Mouse (Mus musculus) retina, embryonic 14.5 days (tissue): ENCODE results near the gene Rab11fip5.

Experiments used
- DNase-seq: peaks from one replicate; pipeline ENCODE4 v3.0.0-alpha.2; 2015; ENCODE audit warnings: low spot score

The Rab11fip5 gene

DNA sequence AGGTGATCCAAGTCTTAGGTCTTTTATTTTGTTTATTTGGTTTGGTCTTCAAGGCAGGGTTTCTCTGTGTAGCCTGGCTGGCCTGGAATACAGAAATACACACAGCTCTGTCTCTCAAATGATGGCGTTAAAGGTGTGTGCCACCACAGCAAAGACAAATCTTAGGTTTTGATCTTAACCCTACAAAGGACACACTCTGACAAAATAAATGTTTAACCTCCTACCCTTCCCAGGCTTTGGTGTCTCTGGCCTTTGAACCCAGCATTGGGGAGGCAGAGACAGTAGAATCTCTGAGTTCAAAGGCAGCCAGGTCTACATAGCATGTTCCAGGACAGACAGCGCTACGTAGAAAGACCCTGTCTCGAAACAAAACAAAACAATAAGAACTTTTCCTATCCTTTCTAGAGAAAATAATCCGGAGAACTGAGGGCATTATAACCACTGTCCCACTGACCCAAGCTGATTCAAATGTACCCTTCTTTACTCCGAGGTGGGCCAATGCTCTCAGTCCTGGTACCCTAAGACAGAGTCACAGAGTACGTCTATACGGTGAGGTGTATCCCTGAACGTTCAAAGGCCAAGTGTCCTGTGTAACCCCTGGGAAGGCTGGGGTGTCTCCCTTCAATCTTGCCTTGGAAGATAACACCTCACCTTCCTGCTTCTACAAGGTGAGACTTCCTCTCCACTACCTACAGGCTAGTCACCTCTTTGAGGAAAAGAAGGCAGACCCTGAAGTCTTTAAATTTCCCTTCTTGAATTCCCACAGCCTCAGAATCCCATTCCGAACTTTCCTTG, 1.2 kb downstream of the Rab11fip5 start:
- DNase-seq, result no peak

DNA sequence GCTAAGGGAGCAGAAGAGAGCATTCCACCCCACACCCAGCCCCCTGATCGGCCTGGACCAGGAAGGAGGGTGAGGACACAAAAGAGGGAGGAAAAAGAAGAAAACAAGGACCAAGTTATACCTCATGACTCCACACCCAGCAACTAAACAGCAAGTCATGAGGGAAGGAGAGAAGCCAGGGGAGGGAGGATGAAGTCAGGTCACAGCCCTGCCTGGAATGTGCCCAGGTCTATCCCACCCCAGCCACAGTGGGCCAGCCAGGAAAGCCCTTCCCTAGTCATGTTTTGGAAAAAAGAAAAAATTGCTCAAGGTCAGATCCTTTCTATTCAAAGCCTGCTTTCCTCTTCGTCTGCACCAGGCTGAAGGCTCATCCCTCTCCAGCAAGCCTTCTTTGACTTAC, 1.9 kb downstream of the Rab11fip5 start:
- DNase-seq, result no peak

DNA sequence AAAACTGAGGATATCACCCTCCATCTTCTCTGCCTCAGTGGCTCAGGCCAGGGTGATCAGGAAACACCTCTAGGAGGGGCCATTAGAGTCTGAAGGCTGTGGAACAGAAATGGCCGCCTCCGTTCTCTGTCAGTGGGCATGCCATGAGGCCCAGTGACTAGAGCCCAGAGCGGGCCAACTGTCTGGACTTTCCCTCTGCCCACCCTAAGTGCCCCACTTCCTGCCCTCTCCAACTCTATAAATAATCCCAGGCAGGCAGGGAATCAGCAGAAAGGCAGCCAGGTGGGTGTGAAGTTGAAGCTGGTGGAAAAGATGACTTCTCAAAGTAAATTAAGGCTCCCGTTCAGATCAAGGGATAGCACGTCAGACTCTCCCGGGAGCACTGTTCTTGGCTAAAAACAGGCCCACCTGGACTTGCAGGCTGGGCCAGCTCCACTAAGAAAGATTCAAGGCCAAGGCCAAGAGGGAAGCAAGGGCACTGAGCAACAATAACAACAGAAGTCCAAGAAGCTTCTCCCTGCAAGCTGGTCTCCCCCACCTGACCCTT, 2.5 kb downstream of the Rab11fip5 start:
- no peak for DNase-seq

DNA sequence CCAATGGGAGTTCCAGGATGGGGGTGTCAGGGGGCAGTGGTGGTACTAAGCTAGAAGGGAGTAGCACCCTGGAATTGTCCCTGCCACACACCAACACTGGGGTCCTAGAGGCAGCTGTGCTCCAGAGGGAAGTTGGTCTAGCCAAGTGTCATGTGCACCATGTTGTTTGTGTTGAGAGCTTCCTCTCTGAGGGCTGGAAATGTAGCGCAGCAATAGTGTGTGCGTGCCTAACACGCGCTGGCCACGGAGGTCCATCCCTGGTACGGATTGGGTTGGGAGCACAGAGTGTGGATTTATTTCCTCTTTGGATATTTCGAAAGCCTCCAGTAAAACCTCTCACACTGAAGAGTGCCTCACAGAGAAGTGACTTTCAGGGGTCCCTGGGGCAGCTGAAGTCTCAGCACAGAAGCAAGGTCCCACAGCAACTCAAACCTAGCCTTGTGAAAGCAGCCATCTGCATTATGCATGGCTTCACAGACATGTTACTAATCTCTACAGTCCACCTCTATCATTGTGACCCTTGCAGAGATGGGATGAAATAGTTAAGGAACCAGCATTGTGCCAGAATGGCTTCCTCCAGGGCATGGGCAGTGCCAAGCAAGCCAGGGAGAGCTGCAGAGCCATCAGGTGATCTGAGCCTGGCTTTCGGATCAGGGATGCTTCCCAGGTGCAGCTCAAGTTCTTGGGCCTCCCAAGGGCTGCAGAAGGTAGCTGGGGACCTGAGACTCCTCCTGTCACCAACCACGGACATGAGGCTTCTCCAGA, 3.6 kb downstream of the Rab11fip5 start:
- DNase-seq, result no peak

DNA sequence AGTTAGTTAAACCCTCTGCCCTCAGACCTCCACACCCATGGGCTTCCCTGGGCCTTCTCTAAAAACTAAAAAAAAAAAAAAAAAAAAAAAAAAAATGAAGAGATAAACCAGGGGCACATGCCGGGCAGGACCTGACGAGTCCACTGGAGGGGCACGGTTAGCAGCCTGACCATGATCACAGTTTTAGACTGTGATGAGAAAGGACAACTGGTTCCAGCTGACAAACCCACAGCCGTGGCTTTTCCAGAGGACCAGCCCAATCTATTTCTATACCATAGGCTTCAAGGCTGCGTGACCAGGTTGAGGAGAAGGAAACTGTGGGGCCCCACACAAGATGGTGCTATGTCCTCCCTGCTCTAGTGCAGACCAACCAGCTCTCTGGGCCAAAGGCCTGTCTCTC, 4.4 kb downstream of the Rab11fip5 start:
- DNase-seq, result no peak

DNA sequence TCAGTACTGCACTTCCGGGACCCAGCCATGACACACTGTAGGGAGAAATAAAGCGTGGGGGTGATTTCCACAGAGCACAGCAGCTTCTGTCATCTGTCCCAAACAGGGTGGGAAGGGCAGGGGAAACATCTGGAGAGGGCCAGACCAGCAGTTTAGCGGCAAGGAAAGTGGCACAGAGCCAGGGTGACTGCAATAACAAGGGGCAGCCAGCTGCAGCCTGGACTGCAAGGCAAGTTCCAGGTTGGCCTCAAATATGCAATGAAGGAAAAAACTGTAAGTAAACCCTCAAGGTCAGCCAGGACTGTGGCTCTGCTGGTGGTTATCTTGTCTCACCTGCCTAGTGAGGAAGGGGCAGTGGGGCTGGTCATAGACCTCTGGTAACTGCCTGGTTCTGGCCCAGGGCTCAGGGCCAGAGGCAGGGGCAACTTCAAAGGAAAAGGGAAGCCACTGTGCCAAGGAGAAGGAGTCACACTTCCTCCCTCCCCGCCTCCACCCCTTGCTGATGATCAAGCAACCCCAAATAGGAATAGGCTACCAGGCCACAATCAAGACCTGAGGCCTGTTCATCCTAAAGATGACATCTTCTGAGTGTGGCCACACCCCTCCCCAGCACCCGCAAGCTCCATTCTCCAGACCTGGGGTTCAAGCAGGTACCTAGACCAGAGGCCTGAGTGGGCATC, 5.1 kb downstream of the Rab11fip5 start:
- DNase-seq, result no peak

DNA sequence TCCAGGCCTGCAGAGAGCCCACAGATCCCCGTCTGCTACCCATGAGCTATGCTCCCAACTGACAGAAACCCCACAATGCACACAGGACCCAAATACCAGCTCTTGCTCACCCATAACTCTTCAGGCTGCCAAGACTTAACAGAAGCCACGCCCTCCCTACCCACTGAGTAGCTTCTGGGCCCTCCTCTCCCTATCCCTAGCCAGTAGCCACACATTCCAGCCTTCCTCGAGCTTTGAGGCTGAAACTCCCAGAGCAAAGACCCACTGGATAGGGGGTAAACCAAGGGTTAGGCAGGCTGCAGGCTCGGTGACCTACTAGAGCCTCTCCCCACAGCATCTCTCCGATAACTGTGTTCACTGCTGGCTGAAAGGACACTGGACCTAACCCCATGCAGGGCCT, 5.7 kb downstream of the Rab11fip5 start:
- no peak for DNase-seq

DNA sequence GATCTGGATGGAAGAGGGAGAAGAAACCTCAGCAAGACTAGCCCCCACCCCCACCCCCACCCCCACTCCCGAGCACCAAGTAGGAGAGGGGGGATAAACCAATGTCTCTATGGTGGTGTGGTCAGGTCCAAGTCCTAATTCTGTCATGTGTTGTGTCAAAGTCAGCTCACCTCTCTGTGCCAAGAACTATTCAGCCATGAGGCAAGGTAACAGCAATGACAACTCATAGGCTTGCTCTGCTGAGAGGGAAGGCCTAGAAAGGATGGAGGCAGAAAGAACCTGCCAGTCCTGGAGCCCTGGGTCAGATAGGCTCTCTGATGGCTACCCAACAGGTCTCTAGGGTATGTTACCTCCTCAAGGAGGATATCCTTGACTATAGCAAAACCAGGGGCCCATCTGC, 6.3 kb downstream of the Rab11fip5 start:
- no peak for DNase-seq

DNA sequence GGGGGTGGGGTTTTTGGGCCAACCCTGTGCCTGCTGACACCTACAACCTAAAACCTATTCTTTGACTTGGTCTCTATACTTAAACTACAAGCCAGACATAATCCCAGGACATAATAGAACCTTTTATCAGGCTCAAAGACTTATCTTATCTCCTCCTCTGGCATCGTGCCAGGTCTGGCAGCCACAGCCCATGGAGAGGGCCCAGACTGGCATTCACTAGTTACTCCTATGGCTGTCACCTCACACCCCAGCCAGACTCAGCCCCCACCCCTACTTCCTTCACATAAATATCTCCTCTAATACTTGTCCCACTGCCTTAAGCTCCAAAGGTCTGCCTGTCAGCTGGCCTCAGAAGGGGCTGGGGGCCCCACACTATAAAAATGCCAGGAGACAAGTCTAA, 8.0 kb downstream of the Rab11fip5 start:
- DNase-seq, result no peak

DNA sequence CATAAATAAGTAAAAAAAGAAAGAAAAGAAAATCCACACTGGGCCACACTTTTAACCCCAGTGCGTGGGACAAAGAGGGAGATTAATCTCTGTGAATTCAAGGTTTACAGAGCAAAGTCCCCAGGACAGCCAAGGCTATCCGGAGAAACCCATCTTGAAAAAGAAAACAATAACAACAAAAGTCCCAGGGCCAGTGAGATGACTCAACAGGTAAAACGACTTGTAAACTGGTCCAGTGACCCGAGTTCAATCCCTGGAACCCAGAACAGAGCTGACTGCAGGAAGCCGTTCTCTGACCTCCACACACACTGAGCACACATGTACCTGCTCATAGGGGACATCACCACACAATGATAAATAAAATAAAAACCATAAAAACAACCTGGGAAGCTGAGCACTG, 10.0 kb downstream of the Rab11fip5 start:
- DNase-seq, result no peak

DNA sequence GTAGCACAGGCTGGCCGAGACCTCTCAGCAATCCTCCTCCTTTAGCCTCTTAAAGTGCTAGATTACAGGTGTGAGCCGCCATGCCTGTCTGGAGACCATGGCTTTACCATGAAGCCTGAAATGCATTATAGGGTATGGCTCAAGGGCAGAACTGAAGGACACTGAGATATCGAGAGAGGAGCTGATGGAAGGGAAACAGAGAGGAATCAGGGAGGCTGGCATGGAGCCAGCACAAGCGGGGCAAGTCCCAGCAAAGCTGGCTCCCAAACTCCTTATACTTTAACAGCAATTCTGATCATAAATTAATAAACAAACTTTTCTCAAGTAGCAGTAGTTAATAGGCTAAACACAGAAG, 10.6 kb downstream of the Rab11fip5 start:
- DNase-seq, result no peak

DNA sequence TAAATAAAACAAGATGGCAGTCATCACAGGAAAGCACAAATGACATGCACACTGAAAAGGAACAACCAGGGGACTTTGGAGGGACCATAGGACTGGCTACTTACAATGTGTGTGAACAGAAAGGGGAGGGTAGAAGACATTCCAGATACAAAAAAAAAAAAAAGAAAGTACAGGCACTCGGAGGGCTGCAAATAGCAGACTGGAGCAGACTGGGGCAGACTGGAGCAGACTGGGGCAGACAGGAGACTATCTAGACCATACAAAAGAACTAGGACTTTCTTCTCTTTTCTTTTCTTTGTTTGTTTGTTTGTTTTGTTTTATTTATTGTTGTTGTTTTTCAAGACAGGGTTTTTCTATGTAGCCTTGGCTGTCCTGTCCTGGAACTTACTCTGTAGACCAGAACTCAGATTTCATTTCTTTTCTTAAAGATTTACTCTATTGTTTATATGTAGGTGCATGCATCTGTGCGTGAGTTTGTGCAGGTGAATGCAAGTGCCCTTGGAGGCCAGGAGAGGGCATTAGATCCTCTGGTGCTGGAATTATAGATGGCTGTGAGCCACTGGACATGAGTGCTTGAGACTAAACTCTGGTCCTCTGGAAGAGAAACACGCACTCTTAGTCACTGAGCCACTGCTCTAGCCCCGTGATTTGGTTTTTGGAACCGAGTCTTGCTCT, 11.1 kb downstream of the Rab11fip5 start:
- DNase-seq, result no peak

DNA sequence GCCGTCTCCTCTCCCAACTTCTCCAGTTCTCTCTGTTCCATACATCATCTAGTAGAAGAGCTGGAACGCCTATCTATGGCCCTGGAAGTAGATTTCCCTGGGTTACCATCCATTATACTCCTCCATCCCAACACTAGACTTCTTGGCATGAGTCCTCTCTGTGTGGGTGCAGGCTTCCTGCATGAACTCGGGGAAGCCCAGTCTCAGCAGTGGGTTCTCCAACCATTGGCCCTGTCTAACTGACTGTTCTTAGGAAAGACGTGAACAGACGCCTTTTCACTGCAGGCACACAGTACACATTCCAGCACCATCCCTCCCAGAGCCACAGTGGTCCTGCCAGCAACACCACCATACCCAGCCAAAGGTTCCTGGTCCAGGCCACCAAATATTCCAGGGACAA, 11.8 kb downstream of the Rab11fip5 start:
- no peak for DNase-seq

DNA sequence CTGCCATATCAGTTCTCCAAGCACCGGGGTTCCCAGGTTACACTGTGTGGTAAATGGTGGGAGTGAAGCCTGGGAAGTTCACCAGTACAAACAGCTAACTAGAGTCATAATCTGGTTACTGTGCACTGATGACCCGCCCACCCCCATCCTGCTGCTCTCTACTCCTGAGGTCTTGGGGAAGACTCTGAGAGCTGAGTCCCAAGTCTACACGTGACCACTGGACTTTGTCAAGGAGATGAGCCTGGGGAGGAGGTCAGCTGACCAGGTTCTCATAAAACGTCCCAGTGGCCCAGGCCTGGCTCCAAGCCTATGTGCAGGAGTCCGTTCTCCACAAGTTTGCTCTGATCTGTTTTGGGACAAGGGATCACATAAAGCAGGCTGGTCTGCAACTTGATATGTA, 14.1 kb downstream of the Rab11fip5 start:
- DNase-seq, result no peak

DNA sequence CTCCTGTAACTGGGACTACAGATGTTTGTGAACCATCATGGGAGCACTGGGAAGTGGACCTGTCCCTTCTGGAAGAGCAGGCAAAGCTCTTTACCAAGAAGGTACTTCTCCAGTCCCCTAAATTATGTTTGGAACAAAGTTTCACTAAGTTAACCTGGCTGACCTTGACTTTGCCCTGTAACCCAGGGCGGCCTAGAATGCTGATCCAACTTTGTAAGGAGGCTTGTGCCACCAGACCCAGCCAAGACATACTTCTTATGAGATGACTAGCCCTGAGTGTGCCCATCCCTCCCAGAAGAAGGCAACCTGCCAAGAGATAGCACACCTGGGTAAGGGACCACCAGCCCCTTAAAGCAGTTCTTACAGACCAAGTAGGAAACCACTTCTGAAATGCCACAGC, 15.6 kb downstream of the Rab11fip5 start:
- no peak for DNase-seq

DNA sequence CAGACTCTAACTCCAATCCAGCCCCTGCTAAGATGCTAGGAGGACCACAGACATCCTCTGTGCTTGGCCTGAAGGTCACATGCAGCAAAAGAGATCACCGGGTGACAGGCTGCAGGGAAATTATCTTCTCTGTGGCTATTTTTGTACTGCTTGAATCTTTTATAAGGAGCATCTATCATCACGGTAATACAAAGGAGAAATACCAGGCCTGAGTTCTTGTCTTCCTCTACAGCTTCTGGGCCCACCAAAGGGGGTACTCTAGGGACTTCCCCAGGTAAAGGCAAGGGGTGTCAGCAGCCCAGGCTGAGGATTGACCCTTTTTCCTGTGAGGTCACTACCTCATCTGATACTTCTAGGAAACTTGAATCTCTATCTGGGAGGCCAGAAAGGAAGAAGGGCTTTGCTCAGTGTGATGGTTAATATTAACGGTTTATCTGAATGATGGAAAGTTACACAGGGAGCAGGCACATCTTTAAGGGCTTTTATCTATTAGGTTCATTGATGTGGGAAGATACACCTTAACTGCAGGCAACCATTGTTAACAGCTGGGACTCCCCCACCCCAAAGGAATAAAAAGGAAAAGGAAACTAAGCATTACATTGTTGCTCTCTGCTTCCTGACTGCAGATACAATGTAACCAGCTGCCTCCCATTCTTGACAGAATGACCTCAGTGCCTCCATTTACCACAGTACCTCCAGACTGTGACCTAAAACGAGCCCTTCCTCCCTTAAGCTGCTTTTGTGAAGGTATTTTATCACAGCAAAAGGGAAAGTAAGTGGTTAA, 17.6 kb downstream of the Rab11fip5 start:
- DNase-seq, result no peak

DNA sequence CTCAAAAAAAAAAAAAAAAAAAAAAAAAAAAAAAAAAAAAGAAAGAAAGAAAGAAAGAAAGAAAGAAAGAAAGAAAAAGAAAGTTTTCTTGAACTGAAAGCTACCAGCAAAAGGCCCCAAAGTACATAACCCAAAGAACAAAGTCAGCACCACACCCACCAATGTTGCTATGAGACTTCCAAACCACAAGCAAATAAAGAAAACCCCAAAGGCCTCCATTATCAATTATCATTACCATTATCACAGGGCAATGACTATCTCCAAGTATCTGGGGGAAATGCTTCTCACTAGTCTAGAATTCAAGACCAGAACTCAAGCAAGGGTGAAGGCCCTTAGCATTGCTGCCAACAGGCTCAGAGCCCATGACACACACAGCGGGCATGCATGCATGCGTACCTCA, 18.7 kb downstream of the Rab11fip5 start:
- no peak for DNase-seq

DNA sequence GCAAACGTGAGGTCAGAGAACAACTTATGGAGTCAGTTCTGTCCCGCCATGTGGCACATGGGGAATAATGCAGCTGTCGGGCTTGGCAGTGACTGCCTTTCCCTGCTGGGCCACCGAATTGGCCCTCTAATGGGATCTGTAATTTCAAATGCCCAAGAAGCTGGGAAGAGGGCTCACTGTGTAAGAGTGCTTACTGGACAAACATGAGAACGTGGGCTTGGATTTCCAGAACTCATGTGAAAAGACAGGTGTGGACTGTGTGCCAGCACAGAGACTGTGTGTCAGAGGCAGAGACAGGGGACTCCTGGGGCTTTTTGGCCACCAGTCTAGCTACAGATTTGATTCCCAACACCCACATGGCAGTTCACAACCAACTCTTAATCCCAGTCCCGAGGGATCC, 19.7 kb downstream of the Rab11fip5 start:
- no peak for DNase-seq

DNA sequence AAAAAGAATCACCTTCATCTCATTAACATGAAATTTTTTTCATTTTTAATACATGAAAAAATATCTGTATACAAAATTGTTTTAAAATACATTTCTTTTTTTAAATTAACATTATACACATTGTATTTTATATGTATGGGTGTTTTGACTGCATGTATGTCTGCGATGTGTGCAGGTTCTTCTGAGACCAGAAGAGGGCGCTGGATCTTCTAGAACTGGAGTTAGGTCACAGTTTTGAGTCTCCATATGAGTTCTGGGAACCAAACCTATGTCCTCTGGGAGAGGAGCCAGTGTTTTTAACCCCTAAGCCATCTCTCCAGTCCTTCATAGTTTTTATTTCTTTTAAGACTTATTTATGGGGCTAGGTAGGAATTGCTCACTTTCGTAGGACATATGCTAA, 20.7 kb downstream of the Rab11fip5 start:
- DNase-seq, result no peak

DNA sequence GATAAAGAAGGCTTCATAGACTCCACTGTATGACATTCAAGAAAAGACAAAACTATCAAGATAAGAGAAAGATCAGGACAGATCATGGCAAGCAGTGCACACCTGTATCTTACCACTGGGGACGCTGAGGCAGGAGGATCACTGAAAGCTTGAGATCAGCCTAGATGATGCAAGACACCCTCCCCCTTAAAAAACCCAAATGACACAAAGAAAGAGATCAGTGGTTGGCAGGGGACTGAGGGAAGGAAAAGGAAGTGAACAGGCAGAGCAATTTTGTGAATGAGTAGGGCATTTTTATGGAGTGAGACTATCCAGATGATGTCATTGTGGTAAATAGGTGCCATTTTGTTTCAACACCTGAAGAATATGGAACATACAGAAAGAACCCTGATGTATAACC, 24.3 kb downstream of the Rab11fip5 start:
- DNase-seq, result no peak

DNA sequence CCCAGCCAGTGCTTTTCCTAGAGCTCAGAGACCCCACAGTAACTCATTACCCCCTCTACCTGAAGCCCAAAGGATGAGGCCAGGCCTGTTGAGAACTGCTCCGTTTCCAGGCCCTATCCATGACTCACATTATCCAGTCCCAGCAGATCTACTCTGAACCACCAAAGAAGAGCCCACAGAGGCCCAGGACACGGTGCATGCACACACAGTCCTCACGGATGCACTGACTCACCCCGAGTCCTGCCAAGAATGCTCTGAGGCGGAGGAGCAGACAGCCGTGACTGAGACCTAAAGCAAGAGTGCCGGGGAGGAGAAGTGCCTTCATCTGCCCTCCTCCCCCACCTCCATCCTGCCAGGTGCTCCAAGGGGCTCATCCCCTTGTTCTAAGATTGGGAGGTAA, 25.2 kb downstream of the Rab11fip5 start:
- DNase-seq, result no peak

DNA sequence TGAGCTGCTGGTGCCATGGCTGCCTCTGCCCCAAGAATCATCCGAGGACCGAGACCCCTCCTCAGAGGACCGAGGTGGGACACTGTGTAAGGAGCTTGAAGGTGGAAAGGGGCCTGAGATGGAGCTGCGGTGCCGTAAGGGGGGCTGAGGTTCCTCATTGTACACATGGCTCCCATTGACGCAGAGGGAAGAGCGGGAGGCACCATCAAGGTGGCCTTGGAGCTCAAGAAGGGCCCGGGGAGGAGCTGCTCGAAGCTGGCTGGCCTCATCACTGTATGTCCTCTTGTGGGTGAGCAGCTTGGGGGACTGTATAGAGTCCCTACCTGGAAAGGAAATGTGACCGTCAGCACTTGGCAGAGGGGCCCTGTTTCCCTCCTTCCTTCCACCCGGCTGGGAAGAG, 26.3 kb downstream of the Rab11fip5 start:
- DNase-seq, result no peak
